Mouse (Mus musculus): ENCODE data around the gene Cltc.

The Cltc gene

DNA sequence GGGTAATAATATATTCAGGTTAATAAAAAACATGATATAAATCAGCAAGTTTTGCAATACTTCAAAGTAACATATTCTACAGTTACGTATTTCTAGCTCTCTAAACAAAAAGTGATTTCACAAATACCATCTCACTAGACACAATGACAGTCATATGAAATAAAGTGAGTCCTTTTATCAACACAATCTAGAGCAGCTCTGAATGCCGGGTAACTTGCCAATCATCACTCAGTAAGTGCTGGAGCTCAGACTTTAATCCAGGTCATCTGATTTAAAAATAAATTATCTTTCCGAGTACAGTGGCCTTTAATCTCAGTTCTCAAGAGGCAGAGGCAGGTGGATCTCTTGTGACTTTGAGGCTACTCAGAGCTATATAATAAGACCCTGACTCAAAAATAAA is 75.9 kb downstream of the Cltc start:
- DNase-seq = no peak

DNA sequence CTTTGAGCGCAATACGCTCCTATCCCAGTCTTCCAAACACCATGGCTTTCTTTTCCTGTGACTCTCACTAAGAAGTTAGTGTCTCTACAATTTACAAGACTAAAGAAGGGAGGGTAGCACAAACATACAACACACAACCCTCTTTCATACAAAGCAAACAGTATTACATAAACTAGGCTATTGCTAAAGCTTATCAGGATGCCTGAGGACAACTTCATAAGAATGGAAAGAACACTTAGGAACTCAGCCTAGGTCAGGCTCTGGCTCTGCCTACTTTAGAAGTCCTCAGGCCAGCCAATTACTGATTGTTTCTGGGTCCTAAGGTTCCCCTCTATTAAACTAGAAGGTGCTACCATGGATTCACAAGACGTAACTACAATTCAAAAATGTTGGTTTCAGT is 76.6 kb downstream of the Cltc start:
- no peak for DNase-seq

DNA sequence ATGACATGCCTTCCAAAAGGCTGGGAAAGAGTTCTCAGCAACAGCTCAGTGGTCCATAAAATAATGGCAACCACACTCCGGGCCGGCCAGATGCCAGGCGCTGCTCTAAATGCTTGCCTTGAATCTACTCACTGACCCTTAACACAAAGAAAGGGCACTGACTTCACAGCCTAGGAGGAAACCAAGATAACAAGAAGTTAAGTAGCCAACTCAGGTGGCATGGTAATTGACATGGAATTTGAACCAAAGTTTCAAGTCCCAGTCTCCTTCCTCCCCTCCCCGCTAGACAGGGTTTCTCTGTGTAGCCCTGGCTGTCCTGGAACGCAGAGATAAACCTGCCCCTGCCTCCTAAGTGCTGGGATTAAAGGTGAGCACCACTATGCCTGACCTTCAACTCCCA is 78.4 kb downstream of the Cltc start:
- DNase-seq = no peak

DNA sequence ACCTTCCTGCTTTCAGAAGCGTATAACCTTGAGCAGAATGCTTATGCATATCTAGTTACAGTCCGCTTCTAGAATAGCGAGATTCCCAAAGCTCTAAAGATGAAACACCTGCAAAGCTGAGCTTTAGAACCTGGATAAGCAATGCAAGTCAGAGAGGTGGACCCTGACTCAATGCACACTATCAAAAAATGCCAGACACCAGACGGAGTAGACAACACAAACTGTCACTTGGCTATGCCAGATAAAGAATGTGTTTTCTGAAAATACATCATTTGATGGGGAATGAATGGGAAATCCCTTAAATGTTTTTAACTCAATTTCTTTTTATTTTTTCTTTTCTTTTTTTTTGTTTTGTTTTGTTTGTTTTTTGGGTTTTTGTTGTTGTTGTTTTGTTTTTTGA is 81.8 kb downstream of the Cltc start:
- DNase-seq = no peak

DNA sequence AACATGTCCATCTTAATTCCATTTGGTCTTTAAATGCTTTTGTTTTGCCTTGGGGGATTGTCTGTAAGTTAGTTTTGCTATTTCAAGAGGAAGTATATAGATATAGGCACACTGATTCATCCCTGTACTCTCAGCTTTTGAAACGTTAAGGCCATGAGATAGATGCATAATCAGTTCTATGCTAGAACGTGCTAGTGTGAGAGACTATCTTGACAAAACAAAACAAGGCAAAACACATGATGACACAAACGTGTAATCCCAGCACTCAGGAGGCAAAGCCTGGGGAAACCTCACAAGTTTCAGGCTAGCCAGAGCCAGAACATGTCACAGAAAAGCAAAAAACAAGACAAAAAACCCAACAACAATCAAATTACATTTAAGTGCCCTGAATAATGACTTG is 84.6 kb downstream of the Cltc start:
- DNase-seq = no peak

DNA sequence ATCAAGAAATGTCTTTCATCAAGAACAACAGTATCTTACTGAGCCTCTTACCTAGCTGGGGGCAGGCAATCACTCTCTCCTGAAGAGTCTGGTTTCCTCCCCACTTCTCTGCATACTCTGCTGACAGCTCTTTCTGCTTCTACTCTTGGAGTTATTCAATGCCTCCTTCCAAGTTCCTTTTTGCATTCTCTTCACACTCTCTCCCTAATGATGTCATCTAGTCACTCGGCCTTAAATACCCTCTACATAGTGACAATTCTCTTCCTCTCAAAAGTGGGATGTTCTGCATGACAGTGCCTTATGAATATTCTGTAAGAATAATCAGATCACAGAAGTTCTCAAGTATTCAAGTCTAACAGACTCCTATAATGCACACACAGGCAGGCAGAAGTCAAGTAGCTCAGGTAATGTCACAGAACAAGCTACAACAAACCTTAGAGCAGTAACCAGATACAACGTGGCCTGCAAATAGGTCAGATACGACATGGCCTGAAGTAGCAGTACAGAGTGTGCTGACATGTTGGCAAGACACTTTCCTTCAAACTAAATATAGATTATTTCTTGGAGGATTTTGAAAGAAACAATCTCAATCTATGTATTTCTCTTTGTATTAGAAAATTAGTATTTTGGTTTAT is 86.2 kb downstream of the Cltc start:
- DNase-seq = no peak

DNA sequence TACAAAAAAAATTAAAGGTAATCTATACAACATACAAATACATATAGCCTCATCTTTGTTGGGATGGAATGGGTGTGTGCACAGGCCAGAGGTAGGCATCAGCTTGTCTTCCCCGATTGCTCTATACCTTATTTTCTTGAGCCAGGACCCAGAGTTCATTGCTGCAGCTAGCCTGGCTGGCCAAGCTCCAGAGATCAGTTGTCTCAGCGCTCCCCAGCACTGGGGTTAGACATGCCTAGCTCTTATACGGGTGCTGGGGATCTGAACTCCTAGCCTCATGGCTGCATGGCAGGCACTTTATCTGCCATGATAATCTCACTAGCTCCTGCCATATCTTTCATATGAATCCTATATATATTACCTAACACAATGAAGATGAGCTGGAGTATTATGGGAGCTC is 89.2 kb downstream of the Cltc start:
- DNase-seq = no peak

DNA sequence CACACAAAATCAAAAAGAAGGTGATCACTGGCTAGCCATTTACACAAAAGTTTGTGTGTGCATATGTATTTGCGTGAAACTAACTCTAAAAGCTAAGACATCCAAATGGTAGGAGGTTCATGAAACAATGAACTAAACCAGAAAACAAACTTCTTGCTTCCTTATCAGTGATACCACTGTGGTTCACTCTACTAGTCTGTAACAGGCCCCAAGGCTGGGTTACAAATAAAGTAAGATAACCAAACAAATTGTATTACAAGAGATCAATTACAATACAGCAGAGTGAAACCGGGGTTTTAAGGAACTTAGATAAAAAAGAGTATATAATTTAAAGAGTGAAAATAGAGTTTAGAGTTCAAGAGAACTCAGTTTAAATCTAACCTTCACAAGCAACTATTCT is 89.8 kb downstream of the Cltc start:
- no peak for DNase-seq

DNA sequence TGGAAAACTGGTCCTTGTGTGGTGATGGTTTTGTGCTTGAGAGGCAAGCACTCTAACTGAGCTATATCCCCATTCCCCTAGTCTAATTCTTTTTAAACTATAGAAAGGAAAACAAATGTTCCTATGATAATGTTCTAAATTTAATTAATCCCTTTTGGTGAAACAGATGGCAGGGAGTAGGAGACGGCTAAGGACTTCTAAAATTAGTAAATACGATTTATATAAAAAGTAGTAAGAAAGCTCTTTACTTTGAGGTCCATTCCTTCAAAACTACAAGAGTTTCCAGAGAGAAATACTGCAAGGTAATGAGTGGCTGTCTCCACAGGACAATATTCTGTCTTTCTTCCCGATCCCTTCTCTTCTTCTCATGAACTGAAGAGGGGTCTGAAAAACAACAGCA is 93.0 kb downstream of the Cltc start:
- no peak for DNase-seq

DNA sequence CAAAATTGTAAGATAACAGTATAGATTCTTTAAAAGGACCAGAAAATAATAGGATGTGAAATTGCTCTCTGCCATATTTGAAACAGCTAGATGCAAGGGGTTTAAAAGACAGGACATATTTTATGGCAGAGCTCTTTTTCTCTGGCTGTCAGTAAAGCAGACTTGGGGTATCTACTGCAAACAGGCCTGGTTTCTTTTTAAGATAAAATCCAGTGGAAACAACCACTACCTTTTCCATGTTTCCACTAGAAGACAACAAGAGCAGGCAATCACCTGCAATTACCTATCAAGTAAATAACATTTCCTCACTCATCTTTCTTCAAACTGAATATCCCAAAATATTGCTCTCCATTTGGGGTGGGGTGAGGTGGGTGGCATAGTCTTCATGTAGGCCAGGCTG is 93.4 kb downstream of the Cltc start:
- no peak for DNase-seq

DNA sequence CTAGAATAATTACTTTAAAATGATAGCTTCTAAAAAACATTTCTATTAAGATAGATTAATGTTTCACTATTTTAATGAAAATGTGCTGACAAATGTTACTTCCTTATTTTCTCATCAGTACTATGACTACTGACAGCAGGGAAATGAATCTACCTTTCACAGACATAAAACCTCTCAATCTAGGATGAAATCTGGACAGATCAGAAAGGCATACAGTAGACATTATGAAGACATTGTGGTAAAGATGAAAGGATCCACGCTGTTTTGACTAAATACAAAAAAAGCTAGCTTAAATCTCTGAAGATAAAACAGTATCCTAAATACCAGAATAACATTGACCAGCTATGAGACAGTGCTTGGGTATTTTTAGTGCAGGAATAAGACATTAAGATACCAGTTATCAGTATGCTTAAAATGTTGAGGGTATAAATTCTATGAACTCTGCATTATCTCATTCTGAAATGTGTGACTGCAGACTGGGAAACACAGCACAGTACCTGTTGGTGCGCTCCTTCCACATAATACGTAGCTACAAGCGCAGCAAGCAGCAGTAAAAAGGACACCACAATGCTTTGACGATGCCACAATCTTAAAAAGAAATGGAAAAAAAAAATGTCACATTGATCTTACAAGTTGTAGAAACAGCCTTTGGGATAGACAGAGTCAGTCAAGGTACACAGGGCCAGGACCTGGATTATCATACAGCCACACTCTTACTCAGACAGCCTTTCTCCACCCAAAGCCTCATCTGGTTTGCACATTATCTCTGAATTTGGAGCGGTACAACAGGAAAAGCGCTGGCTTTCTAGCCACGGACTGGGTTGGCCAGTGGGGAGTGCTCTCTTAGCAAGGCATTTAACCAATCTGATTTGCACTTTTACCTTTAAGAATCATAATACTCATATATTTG is 94.1 kb downstream of the Cltc start:
- no peak for DNase-seq

DNA sequence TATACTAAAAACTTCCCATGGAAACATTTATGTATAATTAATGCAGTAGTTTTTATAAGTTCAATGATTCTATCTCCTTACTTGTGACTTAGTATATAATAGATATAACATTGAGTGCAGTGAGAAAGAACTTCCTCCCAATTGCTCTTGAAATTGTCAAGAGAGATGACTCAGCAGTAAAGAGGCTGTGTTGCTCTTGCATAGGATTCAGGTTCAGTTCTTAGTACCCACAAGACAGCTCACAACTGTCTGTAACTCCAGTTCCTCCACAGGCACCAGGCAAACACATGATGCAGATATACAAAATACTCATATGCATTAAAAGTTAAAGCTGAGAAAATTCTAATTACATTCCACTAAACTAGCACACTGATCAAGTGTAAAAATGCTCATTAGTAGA is 99.5 kb downstream of the Cltc start:
- DNase-seq = no peak

DNA sequence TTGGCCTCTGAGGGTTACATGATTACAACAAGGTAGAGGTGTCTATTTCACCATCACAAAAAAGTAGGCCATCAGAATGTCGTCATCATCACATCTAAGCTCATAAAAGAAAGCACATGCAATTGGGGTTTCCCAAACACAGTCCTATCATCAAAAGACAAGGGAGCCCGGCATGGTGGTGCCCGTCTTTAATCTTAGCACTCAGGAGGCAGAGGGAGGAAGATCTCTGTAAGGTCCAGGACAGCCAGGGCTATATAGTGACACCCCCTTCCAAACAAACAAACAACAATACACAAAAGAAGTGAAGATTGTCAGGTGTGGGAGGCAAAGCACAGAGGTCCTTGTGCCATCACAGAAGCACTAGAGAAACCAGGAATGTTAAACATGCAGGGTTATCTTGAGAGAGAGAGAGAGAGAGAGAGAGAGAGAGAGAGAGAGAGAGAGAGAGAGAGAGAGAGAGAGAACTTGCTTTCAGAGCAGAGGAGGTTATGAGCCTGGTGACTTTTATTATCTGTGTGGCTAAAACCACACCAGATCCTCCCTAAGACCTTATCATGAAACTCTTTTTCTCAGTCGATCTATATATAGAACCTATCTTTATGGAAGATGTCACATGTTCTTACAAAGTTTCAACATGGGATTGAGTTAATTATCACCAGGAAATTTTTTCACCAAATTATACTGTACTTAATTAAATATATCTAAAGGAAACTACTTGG is 100.4 kb downstream of the Cltc start:
- DNase-seq = no peak

DNA sequence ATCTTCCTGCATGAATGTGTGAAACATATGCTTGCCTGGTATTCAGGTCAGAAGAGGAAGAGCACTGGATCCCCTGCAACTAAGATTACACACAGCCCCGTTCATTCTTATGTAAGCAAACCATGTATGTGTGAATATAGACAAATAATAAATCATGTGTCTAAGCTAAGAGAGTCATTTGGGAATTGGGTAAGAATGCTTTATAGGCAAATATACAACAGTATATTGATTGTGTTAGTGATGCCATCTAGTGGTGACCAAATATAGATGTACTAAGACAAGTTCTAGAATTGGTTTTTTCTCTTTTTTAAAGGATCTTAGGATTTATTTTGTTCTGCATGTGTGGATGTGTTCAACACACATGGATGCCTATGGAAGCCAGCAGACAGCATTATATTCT is 101.7 kb downstream of the Cltc start:
- DNase-seq = no peak

DNA sequence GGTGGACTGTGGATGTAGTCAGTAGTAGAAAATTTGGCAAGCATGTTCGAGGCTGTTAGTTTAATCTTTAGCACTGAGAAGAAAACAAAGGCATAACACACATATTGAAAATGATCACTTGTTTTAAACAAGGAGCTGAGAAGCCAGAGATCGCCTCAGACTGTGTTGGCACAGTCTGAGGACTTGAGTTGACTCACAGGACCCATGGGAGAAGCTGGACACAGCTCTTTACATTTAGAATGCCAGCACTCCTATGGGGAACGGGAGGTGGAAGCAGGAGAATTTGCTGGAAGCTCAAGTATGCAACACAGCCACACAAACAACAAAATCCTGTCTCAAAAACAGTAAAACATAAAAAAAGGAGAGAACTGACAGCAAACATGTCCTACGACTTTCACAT is 103.3 kb downstream of the Cltc start:
- no peak for DNase-seq

DNA sequence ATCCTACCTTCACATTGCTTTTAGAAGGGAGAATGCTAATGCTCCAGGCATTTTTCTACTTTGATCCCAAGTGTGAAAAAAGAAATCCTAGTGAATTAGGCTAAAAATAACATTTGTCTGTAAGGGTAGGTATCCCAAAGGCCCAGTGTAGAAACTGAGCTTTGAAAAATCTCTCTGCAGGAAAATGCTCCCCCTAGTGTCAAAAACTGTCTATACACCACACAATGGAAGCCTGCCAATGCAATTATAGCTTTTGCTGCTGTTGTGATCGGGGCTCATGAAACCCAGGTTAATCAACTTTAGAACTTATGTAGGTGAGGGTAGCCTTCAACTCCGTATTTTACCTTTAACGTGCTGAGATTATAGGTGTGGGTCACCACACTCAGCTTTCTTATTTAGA is 103.9 kb downstream of the Cltc start:
- DNase-seq = peak in 1 of 2 experiments; percentile 40

DNA sequence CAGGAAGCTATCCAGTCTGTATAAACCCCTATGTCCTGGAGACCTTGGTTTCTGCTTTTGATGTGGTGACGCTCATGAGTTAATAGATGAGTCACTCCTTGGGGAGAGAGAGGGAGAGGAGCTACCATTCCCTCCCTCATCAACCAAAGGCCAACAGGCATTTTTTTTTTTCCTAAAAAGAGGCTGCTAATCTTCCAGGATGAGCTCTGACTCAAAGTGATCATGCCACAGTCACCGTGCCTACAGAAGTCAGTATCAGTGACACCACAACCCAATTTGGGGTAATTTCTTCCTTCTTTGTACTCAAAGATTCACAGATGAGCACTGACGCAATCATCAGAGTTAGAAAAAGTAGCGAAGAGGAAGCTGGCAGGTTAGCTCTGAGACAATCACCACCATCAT is 104.8 kb downstream of the Cltc start:
- no peak for DNase-seq

DNA sequence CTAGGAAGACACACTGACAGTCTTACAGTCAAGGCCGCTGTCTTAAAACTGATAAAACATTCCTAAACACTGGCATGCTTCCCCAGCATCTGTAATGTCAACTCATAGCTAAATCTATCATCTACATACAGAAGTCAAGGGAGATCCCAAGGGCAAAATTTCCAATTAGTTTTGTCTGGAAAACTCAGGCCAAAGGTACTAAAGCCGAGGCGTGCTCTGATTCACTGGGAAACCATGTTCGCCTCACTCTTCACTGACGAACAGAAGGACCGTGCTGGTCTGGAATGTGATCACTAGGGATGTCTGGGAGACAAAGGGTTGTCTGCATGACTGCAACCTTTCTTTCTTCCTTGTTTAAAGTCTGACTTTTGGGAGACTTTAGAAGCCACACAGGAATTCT is 106.7 kb downstream of the Cltc start:
- no peak for DNase-seq

DNA sequence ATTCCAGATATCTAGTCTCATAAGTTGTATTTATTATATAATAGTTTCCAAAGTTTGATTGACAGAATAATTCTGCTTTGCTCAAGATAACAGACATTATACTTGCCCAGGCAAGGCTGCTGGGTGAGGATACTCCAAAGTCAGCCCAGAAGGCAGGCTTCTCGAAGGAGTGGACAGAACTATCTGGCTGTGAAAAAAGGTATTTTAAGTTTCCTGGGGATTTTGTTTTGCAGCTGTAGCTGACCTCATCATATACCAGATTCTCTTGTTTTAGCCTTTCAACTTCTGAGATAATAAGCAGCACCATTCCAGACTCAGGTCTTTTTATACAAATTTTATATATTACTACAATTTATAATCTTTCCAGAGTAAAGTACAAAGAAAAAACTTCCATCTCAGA is 107.8 kb downstream of the Cltc start:
- DNase-seq = no peak

DNA sequence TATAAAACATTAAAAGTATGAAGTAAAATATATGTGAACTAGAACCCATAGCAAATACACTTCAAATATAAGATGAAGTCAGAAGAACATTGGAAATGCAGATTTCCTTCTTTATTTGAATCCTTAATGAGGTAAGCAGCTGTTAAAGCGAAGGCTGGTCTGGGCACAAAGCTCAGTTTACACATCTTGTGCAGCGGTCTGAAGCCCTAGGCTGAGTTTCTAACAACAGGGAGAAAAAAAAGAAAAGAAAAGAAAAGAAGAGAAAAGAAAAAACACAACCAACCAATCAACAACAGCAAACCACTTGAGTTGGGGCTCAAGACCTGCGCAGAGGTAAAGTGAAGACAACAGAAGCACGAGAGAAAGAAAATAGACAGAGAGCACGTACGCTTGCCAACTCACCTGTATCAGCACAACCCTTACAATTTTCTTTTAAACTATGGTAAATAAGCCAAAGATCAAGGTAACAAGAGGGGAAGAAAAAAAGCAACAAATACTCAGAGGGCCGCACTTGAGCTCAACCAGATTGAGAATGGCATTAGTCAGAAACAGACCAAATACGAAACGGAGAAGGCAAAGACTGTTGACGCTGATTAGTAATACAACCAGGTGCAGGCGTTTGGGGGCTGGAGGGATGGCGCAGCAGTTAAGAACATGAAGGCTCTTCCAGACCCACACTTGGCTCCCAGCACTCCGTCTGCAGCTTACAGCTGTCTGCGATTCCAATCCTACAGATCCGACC is 109.5 kb downstream of the Cltc start:
- DNase-seq = no peak

DNA sequence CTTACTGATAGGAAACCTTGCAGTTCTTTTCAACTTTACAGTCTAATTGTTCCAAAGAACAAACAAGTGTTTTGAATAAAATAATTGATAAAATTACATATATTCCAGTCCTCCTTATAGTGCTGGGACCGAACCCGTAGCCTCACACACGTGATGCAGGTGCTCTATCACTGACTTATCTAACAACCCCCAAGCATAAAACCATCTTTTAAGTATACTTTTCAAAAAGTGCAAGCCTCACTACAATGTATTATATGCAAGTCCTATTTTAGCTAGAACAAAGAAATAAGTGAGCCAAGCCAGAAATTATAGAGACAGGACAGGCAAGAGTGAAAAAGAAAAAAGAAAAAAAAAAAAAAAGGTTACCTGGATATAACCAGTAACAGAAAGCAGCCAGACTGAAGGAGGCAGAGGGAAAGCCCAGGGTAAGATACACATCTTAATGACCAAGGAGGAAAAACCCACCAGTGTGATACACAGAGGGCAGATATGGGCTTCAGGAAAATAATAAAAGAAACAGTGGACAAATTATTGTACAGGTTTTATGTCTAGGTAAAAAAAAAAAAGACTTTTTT is 110.4 kb downstream of the Cltc start:
- no peak for DNase-seq

DNA sequence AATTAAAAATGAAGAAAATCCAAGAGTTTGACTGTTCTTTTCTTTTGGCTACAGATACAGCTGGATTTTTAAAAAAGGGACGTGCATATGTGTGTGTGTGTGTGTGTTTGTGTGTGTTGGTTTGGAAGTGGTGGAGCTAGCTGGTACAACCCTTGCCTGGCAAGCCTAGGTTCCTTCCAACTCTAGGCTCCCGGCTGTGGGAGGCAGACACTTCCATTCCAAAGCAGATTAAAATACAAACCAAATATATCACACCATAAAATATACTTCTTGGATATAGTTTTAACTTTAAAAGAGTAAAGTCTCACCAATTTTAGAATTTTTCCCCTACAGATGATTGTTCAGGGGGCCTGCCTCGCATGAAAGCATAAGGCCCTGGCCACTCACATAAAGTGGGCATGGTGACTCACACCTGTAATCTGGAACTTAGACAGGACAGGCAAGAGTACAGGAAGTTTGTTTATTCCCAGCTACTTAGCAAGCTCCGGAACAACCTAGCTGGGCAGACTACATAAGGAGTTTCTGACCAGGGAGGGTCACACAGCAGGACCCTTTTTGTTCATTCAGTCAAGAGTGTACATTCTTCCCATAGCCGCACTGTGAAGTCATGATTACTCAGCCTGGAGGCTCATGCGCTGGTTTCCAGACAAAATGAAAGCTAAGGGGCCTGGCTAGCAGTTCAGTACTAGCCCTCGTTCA is 111.1 kb downstream of the Cltc start:
- DNase-seq = no peak

Data from spleen, adult 18-20 months (tissue).